Mouse (Mus musculus) midbrain, embryonic 13.5 days (tissue): ENCODE results near the gene Cdk18. TPM values are rescaled to one million over a fixed set of nuclear protein-coding genes. Genes with fewer than 3 reads are reported as not detected.

ENCODE experiments used
- ATAC-seq: fragments of 200-750 bp; cut with Nextera tagmentation; 2 replicates; pipeline ENCODE4 v1.8.0; 2017; ENCODE audit warnings: mild to moderate bottlenecking, moderate TSS enrichment, moderate library complexity
- H3K27ac ChIP-seq: fragments of 300-500 bp; sonication (generic); 2 replicates; pipeline ENCODE4 v1.5.1; 2015; ENCODE audit warnings: inconsistent platforms, mild to moderate bottlenecking, moderate library complexity
- H3K27me3 ChIP-seq: fragments of 300-500 bp; sonication (generic); 2 replicates; pipeline ENCODE4 v1.6.1; 2015; ENCODE audit warnings: mild to moderate bottlenecking, inconsistent platforms
- H3K36me3 ChIP-seq: fragments of 300-500 bp; sonication (generic); 2 replicates; pipeline ENCODE4 v1.6.1; 2015; ENCODE audit warnings: mild to moderate bottlenecking, inconsistent platforms
- H3K4me1 ChIP-seq: fragments of 300-500 bp; sonication (generic); replicated peaks from 2 replicates; pipeline ENCODE4 v1.6.1; 2015; ENCODE audit warnings: inconsistent platforms
- H3K4me2 ChIP-seq: fragments of 300-500 bp; sonication (generic); replicated peaks from 2 replicates; pipeline ENCODE4 v1.6.1; 2015; ENCODE audit warnings: moderate library complexity, mild to moderate bottlenecking, inconsistent platforms
- H3K4me3 ChIP-seq: fragments of 300-500 bp; sonication (generic); replicated peaks from 2 replicates; pipeline ENCODE4 v1.5.1; 2015; ENCODE audit warnings: mild to moderate bottlenecking, inconsistent platforms
- H3K9ac ChIP-seq: fragments of 300-500 bp; sonication (generic); replicated peaks from 2 replicates; pipeline ENCODE4 v1.6.1; 2015; ENCODE audit warnings: mild to moderate bottlenecking, inconsistent platforms
- H3K9me3 ChIP-seq: fragments of 300-500 bp; sonication (generic); 2 replicates; pipeline ENCODE4 v1.6.1; 2016; ENCODE audit warnings: mild to moderate bottlenecking, inconsistent platforms
- WGBS: fragments of 180-500 bp; shearing (Covaris S2); methylation state at CpG from one replicate; pipeline ENCODE4 v1.1.7; 2015; 5-methylcytosine and 5-hydroxymethylcytosine counted together
- polyA plus RNA-seq: library from polyadenylated mRNA; unstranded; fragments of >200 nt; fragmentation: Nextera tagmentation; extraction: Ambion mirVana; gene quantifications from 2 replicates; pipeline ENCODE4 v1.2.1, GENCODE M21; 2015

The Cdk18 gene
- polyA plus RNA-seq, 1 experiment from 2014 or later = 0.32 TPM

DNA sequence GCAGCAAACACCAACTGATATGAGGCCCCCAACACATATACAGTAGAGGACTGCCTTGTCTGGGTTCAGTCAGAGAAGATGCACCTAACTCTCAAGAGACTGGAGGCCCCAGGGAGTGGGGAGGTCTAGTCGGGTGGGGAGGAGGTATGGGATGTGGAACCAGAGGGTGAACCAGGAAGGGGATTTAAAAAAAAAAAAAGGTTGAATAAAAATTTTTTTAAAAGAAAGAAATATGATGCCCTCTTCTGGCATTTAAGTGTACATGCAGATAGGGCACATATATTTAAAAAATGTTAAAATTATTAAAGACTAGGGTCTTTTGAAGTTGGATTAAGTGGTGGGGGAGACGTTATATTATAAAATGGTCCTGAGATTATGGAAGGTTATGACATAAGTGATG lies 30.1 kb downstream of the Cdk18 start:
- WGBS = 84% methylated on average over 2 of the region's 2 CpGs
- no peak overlapping the region for H3K9ac ChIP-seq
- ATAC-seq = no peak
- 0 out of 2 replicates have a peak, but pooled peaks cover under 1% of the 10 kb centered on the region for H3K27me3 ChIP-seq
- H3K9me3 ChIP-seq = no peaks in the 10 kb centered on the region
- H3K36me3 ChIP-seq = no peaks in the 10 kb centered on the region
- H3K27ac ChIP-seq = no peak overlapping the region
- no peak overlapping the region for H3K4me3 ChIP-seq
- no peaks in the 10 kb centered on the region for H3K4me1 ChIP-seq
- H3K4me2 ChIP-seq = no peak overlapping the region

DNA sequence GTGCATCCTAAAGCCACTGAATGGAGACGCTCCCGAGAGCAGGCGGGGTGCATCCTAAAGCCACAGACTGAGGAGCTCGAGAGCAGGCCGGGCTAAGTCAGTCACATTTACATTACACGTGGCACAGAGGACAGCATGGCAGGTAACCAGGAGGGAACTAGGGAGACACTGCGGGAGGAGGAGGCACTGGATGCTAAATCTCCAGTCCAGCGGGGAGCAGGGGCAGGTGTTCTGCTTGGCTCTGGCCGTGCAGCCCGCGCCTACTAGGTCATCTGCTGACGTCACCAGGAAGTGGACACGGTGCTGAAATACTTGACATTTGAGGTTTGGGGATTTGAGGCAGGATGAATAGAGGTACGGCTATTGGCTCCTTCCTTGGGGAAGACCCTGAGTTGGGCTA lies 35.1 kb downstream of the Cdk18 start:
- Histone ChIP-seq H3K27ac (no peak overlapping the region), H3K9ac (no peak overlapping the region), H3K9me3 (no peaks in the 10 kb centered on the region), H3K4me1 (no peaks in the 10 kb centered on the region), H3K27me3 (0 out of 2 replicates have a peak, but pooled peaks cover 3% of the 10 kb centered on the region), H3K4me2 (no peak overlapping the region), H3K4me3 (no peak overlapping the region), H3K36me3 (no peaks in the 10 kb centered on the region)
- 69% methylated on average over 14 of the region's 14 CpGs for WGBS
- no peak for ATAC-seq

DNA sequence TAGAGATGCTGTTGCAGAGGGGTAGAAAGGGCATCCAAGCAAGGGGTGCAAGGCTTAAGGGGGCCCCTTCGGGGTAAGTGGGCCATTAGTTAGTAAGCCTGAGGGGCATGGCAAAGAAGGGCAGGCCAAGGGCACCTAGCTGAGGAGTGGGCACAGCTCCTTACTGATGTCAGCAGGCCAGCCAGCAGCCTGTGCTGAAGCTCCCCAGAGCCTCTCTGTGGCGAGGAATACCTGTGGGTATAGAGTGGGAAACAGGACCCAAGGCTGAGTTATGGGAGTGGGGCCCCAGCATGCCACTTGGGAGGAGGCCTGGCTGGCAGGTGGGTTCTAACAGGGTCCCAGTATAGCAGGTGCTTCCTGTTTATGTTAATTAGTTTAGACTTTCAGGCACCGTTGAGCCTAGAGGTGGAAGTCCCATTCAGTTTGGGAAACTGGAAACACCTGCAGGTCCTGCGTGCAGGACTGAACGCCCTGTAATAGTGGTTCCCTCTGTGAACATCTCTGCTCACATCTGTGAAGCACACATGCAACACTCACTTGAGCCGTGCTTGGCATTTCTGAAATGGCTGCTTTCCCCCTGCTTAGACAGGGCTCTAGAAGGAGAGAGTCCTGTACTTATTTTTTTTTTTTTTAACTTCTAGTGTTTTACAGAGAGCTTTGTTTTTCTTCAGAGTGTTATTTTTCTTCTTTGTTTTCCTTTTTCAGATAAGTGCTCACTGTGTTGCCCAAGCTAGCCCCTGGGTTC lies 37.4 kb downstream of the Cdk18 start:
- no peaks in the 10 kb centered on the region for H3K9me3 ChIP-seq
- H3K4me3 ChIP-seq = no peak overlapping the region
- ATAC-seq = no peak
- no peak overlapping the region for H3K27ac ChIP-seq
- WGBS = 83% methylated on average over 6 of the region's 6 CpGs
- H3K27me3 ChIP-seq = 0 out of 2 replicates have a peak, but pooled peaks cover 3% of the 10 kb centered on the region
- no peak overlapping the region for H3K4me2 ChIP-seq
- no peaks in the 10 kb centered on the region for H3K36me3 ChIP-seq
- H3K4me1 ChIP-seq = no peaks in the 10 kb centered on the region
- H3K9ac ChIP-seq = no peak overlapping the region

DNA sequence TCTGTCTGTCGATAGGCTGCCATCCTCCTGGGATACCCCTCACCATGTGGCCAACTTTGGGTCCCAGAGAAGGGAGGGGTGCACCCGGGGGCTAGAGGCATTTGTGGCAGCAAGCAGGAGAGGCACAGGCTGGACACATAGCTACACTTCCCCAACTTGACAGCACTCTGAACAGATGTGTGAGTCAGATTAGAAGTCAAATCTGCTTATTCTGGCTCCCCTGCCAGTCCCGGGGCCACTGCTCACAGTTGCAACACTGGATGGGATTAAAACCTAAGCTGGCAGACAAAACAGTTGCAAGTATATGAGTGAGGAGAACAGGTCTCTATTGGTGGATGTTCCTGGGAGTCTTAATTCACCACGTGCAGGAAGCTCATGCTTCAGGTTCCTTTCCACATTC lies 39.7 kb downstream of the Cdk18 start:
- 0 out of 2 replicates have a peak, but pooled peaks cover 3% of the 10 kb centered on the region for H3K27me3 ChIP-seq
- no peak overlapping the region for H3K9ac ChIP-seq
- 67% methylated on average over 4 of the region's 4 CpGs for WGBS
- no peaks in the 10 kb centered on the region for H3K4me1 ChIP-seq
- H3K4me3 ChIP-seq = no peak overlapping the region
- no peak for ATAC-seq
- H3K9me3 ChIP-seq = no peaks in the 10 kb centered on the region
- H3K36me3 ChIP-seq = no peaks in the 10 kb centered on the region
- H3K27ac ChIP-seq = no peak overlapping the region
- H3K4me2 ChIP-seq = no peak overlapping the region

DNA sequence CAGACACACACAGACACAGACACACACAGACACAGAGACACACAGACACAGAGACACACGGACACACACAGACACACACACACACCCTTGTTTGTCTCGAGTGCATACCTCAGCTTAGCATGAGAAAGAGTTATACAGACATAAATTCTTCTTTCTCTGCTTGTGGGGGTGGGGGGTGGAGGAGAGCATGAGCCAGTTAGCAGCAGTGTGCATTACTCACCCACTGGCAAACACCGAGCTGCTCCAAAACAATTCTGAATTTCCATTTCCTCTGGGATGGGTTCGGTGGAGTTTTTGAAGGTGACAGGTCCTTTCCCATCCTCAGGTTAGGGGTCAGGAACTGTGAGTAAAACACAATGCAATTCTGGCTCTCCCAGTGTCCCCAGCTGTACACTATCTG lies 40.5 kb downstream of the Cdk18 start:
- Histone ChIP-seq H3K4me2 (no peak overlapping the region), H3K4me1 (no peaks in the 10 kb centered on the region), H3K4me3 (no peak overlapping the region), H3K27ac (no peak overlapping the region), H3K27me3 (no peaks in the 10 kb centered on the region), H3K9me3 (no peaks in the 10 kb centered on the region), H3K9ac (no peak overlapping the region), H3K36me3 (no peaks in the 10 kb centered on the region)
- ATAC-seq = no peak
- 88% methylated on average over 4 of the region's 4 CpGs for WGBS

DNA sequence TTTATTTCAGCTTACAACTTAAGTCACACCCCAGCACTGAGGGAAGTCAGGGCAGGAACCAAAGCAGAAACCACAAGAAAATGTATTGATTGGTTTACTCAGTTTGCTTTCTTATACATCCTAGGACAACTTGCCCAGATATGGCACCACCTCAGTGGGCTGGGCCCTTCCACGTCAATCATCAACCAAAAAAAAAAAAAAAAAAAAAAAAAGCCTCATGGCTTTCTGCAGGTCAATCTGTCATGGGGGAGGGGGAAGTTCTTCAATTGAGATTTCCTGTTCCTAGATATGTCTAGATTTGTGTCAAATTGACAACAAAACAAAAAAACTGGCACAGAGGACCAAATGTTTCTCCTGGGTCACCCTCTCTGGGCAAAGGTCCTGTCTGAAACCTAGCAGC lies 41.4 kb downstream of the Cdk18 start:
- H3K27ac ChIP-seq = no peak overlapping the region
- H3K9me3 ChIP-seq = no peaks in the 10 kb centered on the region
- 92% methylated on average over 1 of the region's 1 CpGs for WGBS
- H3K4me2 ChIP-seq = no peak overlapping the region
- no peaks in the 10 kb centered on the region for H3K27me3 ChIP-seq
- no peaks in the 10 kb centered on the region for H3K36me3 ChIP-seq
- ATAC-seq = no peak
- H3K4me3 ChIP-seq = no peak overlapping the region
- H3K4me1 ChIP-seq = no peaks in the 10 kb centered on the region
- H3K9ac ChIP-seq = no peak overlapping the region

DNA sequence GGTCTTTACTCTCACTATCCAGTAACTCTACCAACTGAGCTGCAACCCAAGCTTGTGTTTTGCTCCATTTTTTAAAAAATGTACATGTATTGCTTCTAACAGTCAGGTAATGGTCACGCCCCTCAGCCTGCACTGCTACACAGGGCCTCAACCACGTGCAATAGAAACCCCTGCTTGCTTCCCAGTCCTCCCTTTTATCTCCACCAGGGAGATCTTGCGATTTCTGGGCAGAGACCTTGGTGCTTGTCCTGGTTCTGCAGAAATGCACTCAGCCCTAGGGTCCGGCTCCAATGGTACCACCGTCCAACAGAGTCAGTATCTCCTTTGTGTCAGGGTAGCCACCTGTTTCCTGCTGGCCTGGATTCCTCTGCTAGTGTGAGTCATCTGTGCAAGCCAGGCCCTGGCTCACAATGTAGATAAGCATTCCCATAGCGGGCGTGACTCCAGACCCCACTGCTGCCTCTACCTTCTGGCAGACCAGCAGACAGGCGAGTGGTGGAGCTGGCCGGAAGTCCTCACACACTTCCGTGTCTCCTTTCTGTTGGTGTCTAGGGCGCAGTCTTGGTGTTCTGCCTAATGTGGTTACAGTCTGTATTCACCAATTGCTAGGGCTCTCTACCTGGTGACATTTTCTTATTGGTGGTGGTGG lies 44.0 kb downstream of the Cdk18 start:
- Histone ChIP-seq H3K36me3 (no peaks in the 10 kb centered on the region), H3K9ac (no peak overlapping the region), H3K4me2 (no peak overlapping the region), H3K4me3 (no peak overlapping the region), H3K27me3 (no peaks in the 10 kb centered on the region), H3K9me3 (no peaks in the 10 kb centered on the region), H3K4me1 (no peaks in the 10 kb centered on the region), H3K27ac (no peak overlapping the region)
- no peak for ATAC-seq
- 87% methylated on average over 11 of the region's 11 CpGs for WGBS

DNA sequence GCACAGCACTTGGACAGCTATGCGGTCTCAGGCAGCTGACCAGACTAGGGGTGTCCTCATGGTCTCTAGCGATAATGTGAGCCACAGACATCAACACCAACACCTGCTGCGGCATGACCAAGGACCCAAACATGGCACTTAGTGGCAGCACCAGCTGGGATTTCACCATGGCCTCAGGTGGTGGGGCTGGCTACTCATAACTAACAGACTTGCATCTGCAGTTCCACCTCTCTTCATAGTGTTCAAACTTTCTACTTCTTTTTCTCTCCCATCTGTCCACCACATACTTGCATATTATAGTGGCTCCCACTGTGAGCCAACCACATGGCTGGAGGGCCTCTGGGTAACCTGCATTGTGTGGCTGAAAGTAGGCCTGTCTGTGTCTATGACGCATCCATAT lies 46.2 kb downstream of the Cdk18 start:
- WGBS = 94% methylated on average over 4 of the region's 4 CpGs
- Histone ChIP-seq H3K4me2 (no peak overlapping the region), H3K36me3 (no peaks in the 10 kb centered on the region), H3K9ac (no peak overlapping the region), H3K4me3 (no peak overlapping the region), H3K27me3 (no peaks in the 10 kb centered on the region), H3K9me3 (no peaks in the 10 kb centered on the region), H3K4me1 (no peaks in the 10 kb centered on the region), H3K27ac (no peak overlapping the region)
- no peak for ATAC-seq

DNA sequence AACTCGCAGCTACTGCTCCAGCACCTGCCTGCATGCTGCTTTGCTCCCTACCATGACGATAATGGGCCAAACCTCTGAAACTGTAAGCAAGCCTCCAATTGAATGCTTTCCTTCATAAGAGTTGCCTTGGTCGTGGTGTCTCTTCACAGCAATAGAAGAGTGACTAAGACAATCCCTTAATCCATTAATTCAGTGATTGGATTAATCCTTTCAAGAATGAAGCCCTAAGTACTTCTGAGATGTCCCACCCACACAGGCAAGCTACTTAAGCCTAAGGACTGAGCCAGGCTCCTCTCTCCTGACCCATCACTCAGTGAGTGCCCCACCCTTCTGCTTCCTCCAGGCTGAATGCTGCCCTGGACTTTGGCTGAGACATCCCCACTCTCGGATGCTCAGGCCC lies 49.2 kb downstream of the Cdk18 start:
- no peaks in the 10 kb centered on the region for H3K4me1 ChIP-seq
- no peak overlapping the region for H3K4me3 ChIP-seq
- WGBS = 27% methylated on average over 4 of the region's 4 CpGs
- H3K4me2 ChIP-seq = no peak overlapping the region
- H3K27me3 ChIP-seq = no peaks in the 10 kb centered on the region
- no peaks in the 10 kb centered on the region for H3K36me3 ChIP-seq
- no peaks in the 10 kb centered on the region for H3K9me3 ChIP-seq
- H3K9ac ChIP-seq = no peak overlapping the region
- ATAC-seq = no peak
- no peak overlapping the region for H3K27ac ChIP-seq

DNA sequence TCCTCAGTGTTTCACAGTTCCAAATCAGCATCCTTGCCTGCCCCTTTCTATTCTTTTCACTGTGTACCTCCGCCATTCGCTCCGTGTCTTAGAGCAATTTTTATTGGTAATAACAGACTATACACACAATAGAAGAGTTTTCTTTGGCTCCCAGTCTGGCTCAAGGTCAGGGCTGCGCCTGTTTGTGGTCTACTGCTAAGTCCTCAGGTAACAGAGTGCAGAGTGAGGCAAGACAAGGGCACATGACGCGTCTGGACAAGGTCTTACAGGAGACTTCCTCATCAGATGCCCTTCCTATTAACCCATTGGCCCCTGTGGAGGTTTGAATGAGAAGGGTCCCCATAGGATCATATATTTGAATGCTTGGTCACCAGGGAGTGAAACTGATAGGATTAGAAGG lies 49.7 kb downstream of the Cdk18 start:
- no peak overlapping the region for H3K27ac ChIP-seq
- 76% methylated on average over 6 of the region's 6 CpGs for WGBS
- H3K4me2 ChIP-seq = no peak overlapping the region
- H3K27me3 ChIP-seq = no peaks in the 10 kb centered on the region
- H3K4me1 ChIP-seq = no peaks in the 10 kb centered on the region
- no peaks in the 10 kb centered on the region for H3K36me3 ChIP-seq
- H3K9ac ChIP-seq = no peak overlapping the region
- no peak for ATAC-seq
- no peaks in the 10 kb centered on the region for H3K9me3 ChIP-seq
- no peak overlapping the region for H3K4me3 ChIP-seq

DNA sequence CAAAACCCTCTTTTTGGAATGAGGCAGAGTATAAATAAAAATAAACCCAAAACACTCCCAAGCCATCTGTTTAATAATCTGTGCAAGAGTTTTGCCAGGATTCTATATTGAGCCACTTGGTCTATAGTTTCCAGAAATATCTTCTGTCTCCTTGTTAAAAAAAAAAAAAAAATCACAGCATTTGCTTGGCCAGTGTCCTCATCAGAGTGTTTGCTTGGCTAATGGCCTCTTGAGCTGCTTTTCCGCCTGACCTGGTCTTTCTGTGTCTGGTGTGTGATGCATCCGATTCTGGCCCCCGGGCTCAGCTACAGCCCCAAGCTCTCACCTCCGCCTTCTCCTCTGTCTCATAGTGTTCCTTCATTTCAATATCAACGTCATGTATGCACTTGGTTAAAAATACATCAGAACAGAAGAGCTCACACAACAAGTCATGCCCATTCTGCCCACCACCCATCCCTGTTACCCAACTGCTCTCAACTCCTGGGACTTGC lies 51.3 kb downstream of the Cdk18 start:
- no peaks in the 10 kb centered on the region for H3K36me3 ChIP-seq
- H3K27me3 ChIP-seq = no peaks in the 10 kb centered on the region
- no peaks in the 10 kb centered on the region for H3K9me3 ChIP-seq
- ATAC-seq = no peak
- H3K4me1 ChIP-seq = no peaks in the 10 kb centered on the region
- H3K4me2 ChIP-seq = no peak overlapping the region
- no peak overlapping the region for H3K4me3 ChIP-seq
- H3K27ac ChIP-seq = no peak overlapping the region
- 76% methylated on average over 5 of the region's 5 CpGs for WGBS
- no peak overlapping the region for H3K9ac ChIP-seq

DNA sequence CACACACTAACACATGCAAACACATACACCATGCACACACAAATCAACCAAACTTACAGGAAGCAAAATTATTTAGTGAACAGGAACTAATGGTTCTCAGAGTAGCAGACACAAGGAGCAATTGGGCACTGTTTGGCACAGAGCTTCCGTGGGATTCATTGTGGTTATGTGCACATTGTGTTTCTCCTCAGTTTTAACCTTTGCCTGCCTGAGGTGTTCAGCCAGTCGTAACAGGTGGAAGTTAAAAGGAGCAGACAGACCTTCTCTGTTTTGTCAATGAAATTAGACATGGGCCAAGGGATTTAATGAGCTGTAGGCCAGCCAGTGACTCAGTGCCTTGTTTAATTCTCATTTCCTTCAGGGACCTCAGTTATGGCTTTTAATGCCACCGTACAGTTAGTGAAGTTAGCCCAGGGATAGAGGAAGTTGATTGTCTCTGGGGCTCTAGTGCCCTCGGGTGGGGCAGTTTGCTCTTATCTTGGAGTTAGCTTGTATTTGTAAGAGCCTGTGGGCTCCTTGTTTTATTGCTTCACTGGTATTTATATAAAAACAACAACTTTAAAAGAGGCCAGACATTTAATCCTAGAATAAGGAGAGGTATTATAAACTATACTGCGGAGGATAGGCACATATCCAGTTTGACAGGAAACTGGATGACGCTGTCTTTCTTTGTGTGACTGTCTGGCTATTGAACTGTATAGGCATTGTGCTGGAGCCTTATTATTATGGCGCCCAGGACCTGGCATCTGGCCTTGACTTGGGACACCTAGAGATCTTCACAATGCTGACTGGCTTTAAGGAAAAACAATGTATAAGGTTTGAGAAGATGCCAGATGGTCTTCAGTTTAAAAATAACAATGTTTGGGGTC lies 54.1 kb downstream of the Cdk18 start:
- H3K9ac ChIP-seq = no peak overlapping the region
- no peaks in the 10 kb centered on the region for H3K4me1 ChIP-seq
- no peaks in the 10 kb centered on the region; the same call in 1 of the 2 replicates for H3K9me3 ChIP-seq
- no peak for ATAC-seq
- no peak overlapping the region for H3K4me2 ChIP-seq
- H3K27ac ChIP-seq = no peak overlapping the region
- no peak overlapping the region for H3K4me3 ChIP-seq
- WGBS = 75% methylated on average over 7 of the region's 7 CpGs
- no peaks in the 10 kb centered on the region for H3K36me3 ChIP-seq
- H3K27me3 ChIP-seq = no peaks in the 10 kb centered on the region
